Mouse (Mus musculus) cortical plate, adult 2 months (tissue): ENCODE measurements around the gene Actl6a.

Experiments used
- CTCF ChIP-seq: fragments of 200-500 bp; IDR thresholded peaks from 2 replicates; pipeline ENCODE4 v1.5.1; 2011; ENCODE audit warnings: mild to moderate bottlenecking, control low read depth, low read length; ENCODE audit not compliant: insufficient read depth; ENCODE audit errors: extremely low read depth
- POLR2A ChIP-seq: fragments of 200-500 bp; IDR thresholded peaks from 2 replicates; pipeline ENCODE4 v1.6.1; 2011; ENCODE audit warnings: mild to moderate bottlenecking, low read length, control low read depth; ENCODE audit not compliant: insufficient read depth; ENCODE audit errors: extremely low read depth

DNA sequence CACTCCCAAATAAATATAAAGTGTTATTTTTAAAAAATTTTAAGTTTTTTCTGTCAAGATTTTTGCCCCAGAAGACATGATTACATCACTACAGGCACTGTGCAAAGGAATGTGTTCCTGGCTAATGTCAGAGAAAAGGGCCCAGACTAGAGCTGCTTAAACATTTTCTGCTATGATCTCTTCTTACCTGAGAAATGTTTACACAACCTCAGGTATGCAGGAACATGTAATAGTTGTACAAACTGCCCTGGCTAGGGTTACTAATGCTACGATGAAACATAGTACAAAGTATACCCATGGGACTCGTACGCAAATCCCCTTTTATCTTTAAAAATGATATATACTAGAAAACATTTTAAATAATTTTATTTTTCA, 44.6 kb upstream of the Actl6a start:
- TF ChIP-seq CTCF (no peak), POLR2A (no peak)
